Mouse (Mus musculus): Measurements from ENCODE around the gene Mettl22. TPM values are rescaled to one million over a fixed set of nuclear protein-coding genes. Genes with fewer than 3 reads are reported as not detected.

Mettl22 gene
- polyA plus RNA-seq, 2 experiments, result 8.6 to 9.0 TPM

- ATAC-seq (ENCODE audit: insufficient read depth) (no peak), DNase-seq (ENCODE audit: low read depth in 3 of 3, low spot score in 3 of 3) (no peak)
- 70% methylated on average over 9 of the region's 9 CpGs for WGBS (ENCODE audit: insufficient replicate concordance)
Measured at GRCm38 (mm10) chr16:8487396-8488005, 16.9 kb downstream of the Mettl22 start.

GRCm38 (mm10) chr16:8489340-8489739, 18.8 kb downstream of the Mettl22 start:
- no peaks in the 10 kb centered on the region for H3K9me3 ChIP-seq (ENCODE audit: control insufficient read depth, low read length)
- H3K27me3 ChIP-seq (ENCODE audit: control insufficient read depth, insufficient read depth, low read length), result no peaks in the 10 kb centered on the region
- H3K4me2 ChIP-seq (ENCODE audit: low read depth), result no peak overlapping the region
- no peak for ATAC-seq (ENCODE audit: insufficient read depth)
- no peaks in the 10 kb centered on the region for H3K4me1 ChIP-seq (replicated peaks; ENCODE audit: control insufficient read depth in 2 of 2, insufficient read depth in 2 of 2, low read length in 1 of 2)
- no peak for TF ChIP-seq CTCF (IDR thresholded peaks at IDR 0.05; ENCODE audit: low read depth)
- TF ChIP-seq EP300 (IDR thresholded peaks at IDR 0.05; ENCODE audit: low read depth), result no peak
- no peak overlapping the region for H3K27ac ChIP-seq
- no peak overlapping the region for H3K9ac ChIP-seq (replicated peaks)
- 84% methylated on average over 5 of the region's 5 CpGs for WGBS (ENCODE audit: insufficient replicate concordance)
- H3K36me3 ChIP-seq (replicated peaks; ENCODE audit: control insufficient read depth, insufficient read depth, low read depth), result no peaks in the 10 kb centered on the region; the same call in 1 of the 2 replicates
- no peak for DNase-seq (ENCODE audit: low read depth in 3 of 3, low spot score in 3 of 3)
- H3K4me3 ChIP-seq (ENCODE audit: insufficient read depth in 1 of 2, low read depth in 2 of 2, low read length in 2 of 2), result no peak overlapping the region

More at GRCm38 (mm10) chr16:8487396-8488005, 16.9 kb downstream of the Mettl22 start:
- H3K27ac ChIP-seq, result no peak overlapping the region
- H3K9me3 ChIP-seq (ENCODE audit: control insufficient read depth, low read length), result no peaks in the 10 kb centered on the region
- H3K4me2 ChIP-seq (ENCODE audit: low read depth), result no peak overlapping the region
- H3K9ac ChIP-seq (replicated peaks), result no peak overlapping the region
- H3K27me3 ChIP-seq (ENCODE audit: control insufficient read depth, insufficient read depth, low read length), result no peaks in the 10 kb centered on the region
- TF ChIP-seq EP300 (IDR thresholded peaks at IDR 0.05; ENCODE audit: low read depth) (no peak), CTCF (IDR thresholded peaks at IDR 0.05; ENCODE audit: low read depth) (no peak)
- peaks cover 2% of the 10 kb centered on the region for H3K36me3 ChIP-seq (replicated peaks; ENCODE audit: control insufficient read depth, insufficient read depth, low read depth)
- no peaks in the 10 kb centered on the region for H3K4me1 ChIP-seq (replicated peaks; ENCODE audit: control insufficient read depth in 2 of 2, insufficient read depth in 2 of 2, low read length in 1 of 2)
- no peak overlapping the region for H3K4me3 ChIP-seq (ENCODE audit: insufficient read depth in 1 of 2, low read depth in 2 of 2, low read length in 2 of 2)

- no peak for TF ChIP-seq EP300 (IDR thresholded peaks at IDR 0.05; ENCODE audit: low read depth)
- no peak for TF ChIP-seq CTCF (IDR thresholded peaks at IDR 0.05; ENCODE audit: low read depth)
- no peak overlapping the region for H3K9ac ChIP-seq (replicated peaks)
- H3K4me3 ChIP-seq (ENCODE audit: insufficient read depth in 1 of 2, low read depth in 2 of 2, low read length in 2 of 2), result no peak overlapping the region
- H3K9me3 ChIP-seq (ENCODE audit: control insufficient read depth, low read length), result no peaks in the 10 kb centered on the region
- H3K27me3 ChIP-seq (ENCODE audit: control insufficient read depth, insufficient read depth, low read length), result no peaks in the 10 kb centered on the region
- ATAC-seq (ENCODE audit: insufficient read depth) (no peak), DNase-seq (ENCODE audit: low read depth in 3 of 3, low spot score in 3 of 3) (no peak)
- no peak overlapping the region for H3K4me2 ChIP-seq (ENCODE audit: low read depth)
- WGBS (ENCODE audit: insufficient replicate concordance), result 27% methylated on average over 13 of the region's 13 CpGs
- no peaks in the 10 kb centered on the region; the same call in 1 of the 2 replicates for H3K36me3 ChIP-seq (replicated peaks; ENCODE audit: control insufficient read depth, insufficient read depth, low read depth)
- H3K27ac ChIP-seq, result no peak overlapping the region
- no peaks in the 10 kb centered on the region for H3K4me1 ChIP-seq (replicated peaks; ENCODE audit: control insufficient read depth in 2 of 2, insufficient read depth in 2 of 2, low read length in 1 of 2)
Measured at GRCm38 (mm10) chr16:8491743-8492490, 21.3 kb downstream of the Mettl22 start.

GRCm38 (mm10) chr16:8494268-8494667, 23.7 kb downstream of the Mettl22 start:
- H3K27me3 ChIP-seq (ENCODE audit: control insufficient read depth, insufficient read depth, low read length), result no peaks in the 10 kb centered on the region
- H3K4me3 ChIP-seq (ENCODE audit: insufficient read depth in 1 of 2, low read depth in 2 of 2, low read length in 2 of 2), result no peak overlapping the region
- no peak overlapping the region for H3K27ac ChIP-seq
- 18% methylated on average over 4 of the region's 4 CpGs for WGBS (ENCODE audit: insufficient replicate concordance)
- ATAC-seq (ENCODE audit: insufficient read depth), result no peak; the same call in 1 of the 2 replicates
- DNase-seq (ENCODE audit: low read depth in 3 of 3, low spot score in 3 of 3), result peak; percentile 32 to 44 (median 34)
- no peak overlapping the region for H3K9ac ChIP-seq (replicated peaks)
- no peak overlapping the region for H3K4me2 ChIP-seq (ENCODE audit: low read depth)
- no peaks in the 10 kb centered on the region for H3K4me1 ChIP-seq (replicated peaks; ENCODE audit: control insufficient read depth in 2 of 2, insufficient read depth in 2 of 2, low read length in 1 of 2)
- no peaks in the 10 kb centered on the region for H3K9me3 ChIP-seq (ENCODE audit: control insufficient read depth, low read length)
- no peak for TF ChIP-seq EP300 (IDR thresholded peaks at IDR 0.05; ENCODE audit: low read depth)
- TF ChIP-seq CTCF (IDR thresholded peaks at IDR 0.05; ENCODE audit: low read depth), result peak; percentile 91
- H3K36me3 ChIP-seq (replicated peaks; ENCODE audit: control insufficient read depth, insufficient read depth, low read depth), result no peaks in the 10 kb centered on the region

GRCm38 (mm10) chr16:8496967-8497366, 26.4 kb downstream of the Mettl22 start:
- DNase-seq (ENCODE audit: low read depth in 3 of 3, low spot score in 3 of 3) (no peak), ATAC-seq (ENCODE audit: insufficient read depth) (no peak)
- Histone ChIP-seq H3K4me3 (ENCODE audit: insufficient read depth in 1 of 2, low read depth in 2 of 2, low read length in 2 of 2) (no peak overlapping the region), H3K27me3 (ENCODE audit: control insufficient read depth, insufficient read depth, low read length) (no peaks in the 10 kb centered on the region), H3K9me3 (ENCODE audit: control insufficient read depth, low read length) (no peaks in the 10 kb centered on the region), H3K4me2 (ENCODE audit: low read depth) (no peak overlapping the region), H3K9ac (replicated peaks) (no peak overlapping the region), H3K4me1 (replicated peaks; ENCODE audit: control insufficient read depth in 2 of 2, insufficient read depth in 2 of 2, low read length in 1 of 2) (no peaks in the 10 kb centered on the region), H3K36me3 (replicated peaks; ENCODE audit: control insufficient read depth, insufficient read depth, low read depth) (no peaks in the 10 kb centered on the region), H3K27ac (no peak overlapping the region)
- 43% methylated on average over 2 of the region's 2 CpGs for WGBS (ENCODE audit: insufficient replicate concordance)
- TF ChIP-seq CTCF (IDR thresholded peaks at IDR 0.05; ENCODE audit: low read depth) (no peak), EP300 (IDR thresholded peaks at IDR 0.05; ENCODE audit: low read depth) (no peak)

Data from liver, embryonic 14.5 days (tissue).